Mouse (Mus musculus) lung, adult 2 months (tissue): Measurements from ENCODE around the gene Ipmk.

Source experiments
- CTCF ChIP-seq: fragments of 200-500 bp; IDR thresholded peaks from 2 replicates; pipeline ENCODE4 v1.5.1; 2011; ENCODE audit warnings: mild to moderate bottlenecking, low read length, control low read depth; ENCODE audit not compliant: insufficient read depth
- POLR2A ChIP-seq: fragments of 200-500 bp; IDR thresholded peaks from 2 replicates; pipeline ENCODE4 v1.6.1; 2011; ENCODE audit warnings: low read depth, mild to moderate bottlenecking, control low read depth, low read length, borderline replicate concordance; ENCODE audit errors: extremely low read depth

GRCm38 (mm10) chr10:71477147-71477546 is 129.6 kb downstream of the Ipmk start:
- TF ChIP-seq POLR2A (no peak), CTCF (no peak)
